Mouse (Mus musculus) hindbrain, embryonic 13.5 days (tissue): Measurements from ENCODE around the gene Calhm2. TPM values are rescaled to one million over a fixed set of nuclear protein-coding genes. Genes with fewer than 3 reads are reported as not detected.
A peak's percentile ranks its signal among the peaks of the same experiment; 100 is the strongest.

Experiments
- ATAC-seq: fragments of 200-750 bp; cut with Nextera tagmentation; 2 replicates; pipeline ENCODE4 v1.8.0; 2017; ENCODE audit warnings: moderate TSS enrichment; ENCODE audit not compliant: low FRiP score
- H3K27ac ChIP-seq: fragments of 300-500 bp; sonication (generic); 2 replicates; pipeline ENCODE4 v1.5.1; 2015; ENCODE audit warnings: inconsistent platforms, mild to moderate bottlenecking, moderate library complexity
- H3K27me3 ChIP-seq: fragments of 300-500 bp; sonication (generic); 2 replicates; pipeline ENCODE4 v1.6.1; 2015; ENCODE audit warnings: mild to moderate bottlenecking, inconsistent platforms
- H3K36me3 ChIP-seq: fragments of 300-500 bp; sonication (generic); 2 replicates; pipeline ENCODE4 v1.6.1; 2015; ENCODE audit warnings: mild to moderate bottlenecking, inconsistent platforms
- H3K4me1 ChIP-seq: fragments of 300-500 bp; sonication (generic); replicated peaks from 2 replicates; pipeline ENCODE4 v1.6.1; 2015; ENCODE audit warnings: inconsistent platforms
- H3K4me2 ChIP-seq: fragments of 300-500 bp; sonication (generic); 2 replicates; pipeline ENCODE4 v1.6.1; 2015; ENCODE audit warnings: inconsistent platforms, mild to moderate bottlenecking, moderate library complexity
- H3K4me3 ChIP-seq: fragments of 300-500 bp; sonication (generic); 2 replicates; pipeline ENCODE4 v1.5.1; 2015; ENCODE audit warnings: mild to moderate bottlenecking, inconsistent platforms
- H3K9ac ChIP-seq: fragments of 300-500 bp; sonication (generic); 2 replicates; pipeline ENCODE4 v1.6.1; 2015; ENCODE audit warnings: mild to moderate bottlenecking, inconsistent platforms
- H3K9me3 ChIP-seq: fragments of 300-500 bp; sonication (generic); 2 replicates; pipeline ENCODE4 v1.6.1; 2016; ENCODE audit warnings: inconsistent platforms
- WGBS: fragments of 180-500 bp; shearing (Covaris S2); methylation state at CpG from one replicate; pipeline ENCODE4 v1.1.7; 2015; 5-methylcytosine and 5-hydroxymethylcytosine counted together
- polyA plus RNA-seq: library from polyadenylated mRNA; unstranded; fragments of >200 nt; fragmentation: Nextera tagmentation; extraction: Ambion mirVana; gene quantifications from 2 replicates; pipeline ENCODE4 v1.2.1, GENCODE M21; 2015

The Calhm2 gene
- 1.3 and 1.6 TPM in 2 replicates for polyA plus RNA-seq

GRCm38 (mm10) chr19:47137771-47138421, at the start of gene Calhm2:
Gene Calhm2, minus strand, starts transcription at chr19:47138294.
- no peaks in the 10 kb centered on the region for H3K9me3 ChIP-seq
- peak; percentile 39; the same call in 1 of the 2 replicates for ATAC-seq
- no peak within 1 kb of the TSS; the same call in 1 of the 2 replicates for H3K27ac ChIP-seq
- 13% methylated on average over 28 of the region's 28 CpGs for WGBS
- peak within 1 kb of the TSS; percentile 68 for H3K9ac ChIP-seq
- H3K4me2 ChIP-seq: peak within 1 kb of the TSS; percentile 46
- H3K36me3 ChIP-seq: peaks cover 4% of the 10 kb centered on the region
- H3K4me1 ChIP-seq: peaks cover 23% of the 10 kb centered on the region
- H3K27me3 ChIP-seq: peaks cover 16% of the 10 kb centered on the region; the same call in 1 of the 2 replicates
- H3K4me3 ChIP-seq: peak within 1 kb of the TSS; percentile 23

DNA sequence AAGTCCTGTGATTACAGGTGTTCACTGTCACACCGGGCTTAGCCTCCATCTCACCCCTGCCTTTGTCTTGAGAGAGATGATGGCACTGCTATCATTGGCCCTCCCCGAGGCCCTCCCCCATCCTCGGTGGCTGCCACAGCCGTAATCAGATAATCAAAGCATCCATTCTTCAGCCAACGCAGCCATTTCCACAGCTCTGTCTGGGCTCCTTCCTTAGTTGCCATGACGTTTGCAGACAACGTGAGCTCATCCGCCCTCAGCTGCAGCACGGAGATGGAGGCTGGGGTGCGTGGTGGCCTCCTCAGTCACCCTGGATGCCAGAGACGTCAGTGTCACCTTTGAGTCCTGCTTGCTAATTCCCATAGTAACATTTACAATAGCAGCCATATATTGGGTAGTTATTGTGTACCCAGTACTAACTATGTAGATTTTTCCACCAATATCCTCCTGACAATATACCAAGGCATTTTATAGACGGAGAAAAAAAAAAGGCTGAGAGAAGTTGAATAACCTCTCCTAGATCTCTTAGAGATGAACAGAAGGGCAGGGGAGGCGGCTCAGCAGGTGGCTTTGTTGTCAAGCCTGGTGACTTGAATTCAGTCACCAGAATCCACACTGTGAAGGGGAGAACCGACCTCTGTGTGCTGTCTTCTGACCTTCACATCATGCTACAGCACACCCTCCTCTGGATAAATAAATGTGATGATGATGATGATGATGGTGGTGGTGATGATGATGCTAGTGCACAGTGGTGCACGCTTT, 48.6 kb upstream of the Calhm2 start:
- no peak for ATAC-seq
- H3K27ac ChIP-seq: no peak overlapping the region
- no peak overlapping the region for H3K4me2 ChIP-seq
- no peak overlapping the region for H3K4me3 ChIP-seq
- peaks cover 6% of the 10 kb centered on the region for H3K27me3 ChIP-seq
- H3K4me1 ChIP-seq: peaks cover 25% of the 10 kb centered on the region
- H3K9ac ChIP-seq: no peak overlapping the region
- H3K36me3 ChIP-seq: no peaks in the 10 kb centered on the region
- peaks cover 6% of the 10 kb centered on the region for H3K9me3 ChIP-seq
- WGBS: 43% methylated on average over 15 of the region's 15 CpGs

GRCm38 (mm10) chr19:47184736-47185135, 46.6 kb upstream of the Calhm2 start:
- ATAC-seq: no peak
- peaks cover 6% of the 10 kb centered on the region for H3K9me3 ChIP-seq
- H3K4me1 ChIP-seq: peaks cover 33% of the 10 kb centered on the region
- 67% methylated on average over 4 of the region's 4 CpGs for WGBS
- no peaks in the 10 kb centered on the region for H3K36me3 ChIP-seq
- H3K27me3 ChIP-seq: peaks cover 23% of the 10 kb centered on the region
- no peak overlapping the region for H3K4me2 ChIP-seq
- no peak overlapping the region for H3K27ac ChIP-seq
- H3K4me3 ChIP-seq: no peak overlapping the region
- no peak overlapping the region for H3K9ac ChIP-seq

- H3K9ac ChIP-seq: no peak overlapping the region
- no peak overlapping the region for H3K4me3 ChIP-seq
- H3K9me3 ChIP-seq: peaks cover 6% of the 10 kb centered on the region
- peaks cover 37% of the 10 kb centered on the region for H3K4me1 ChIP-seq
- WGBS: 68% methylated on average over 8 of the region's 8 CpGs
- H3K27me3 ChIP-seq: peaks cover 25% of the 10 kb centered on the region
- ATAC-seq: no peak
- H3K4me2 ChIP-seq: no peak overlapping the region
- no peak overlapping the region for H3K27ac ChIP-seq
- H3K36me3 ChIP-seq: no peaks in the 10 kb centered on the region
Measured at GRCm38 (mm10) chr19:47184221-47184620, 46.1 kb upstream of the Calhm2 start.

DNA sequence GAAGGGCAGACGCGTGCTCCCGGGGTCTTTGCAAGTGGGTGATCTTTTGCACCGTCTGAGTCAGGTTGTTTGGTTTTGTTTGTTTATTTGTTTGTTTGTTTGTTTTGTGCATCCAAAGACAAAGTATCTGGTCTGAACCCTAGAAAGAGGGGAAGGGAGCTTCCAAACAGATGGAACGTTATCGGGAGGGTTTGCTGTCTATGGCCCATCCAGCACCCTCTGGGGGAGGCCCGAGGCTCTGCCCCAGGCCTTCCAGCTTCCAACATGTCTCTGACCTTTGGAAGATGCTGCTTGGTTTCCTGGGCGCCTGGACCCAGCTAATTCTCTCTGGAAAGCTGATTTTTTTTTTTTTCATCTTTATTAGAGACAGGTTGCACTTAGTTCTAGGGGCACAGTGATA, 41.9 kb upstream of the Calhm2 start:
- Histone ChIP-seq H3K27me3 (peaks cover 43% of the 10 kb centered on the region), H3K9me3 (peaks cover 6% of the 10 kb centered on the region), H3K27ac (no peak overlapping the region), H3K36me3 (no peaks in the 10 kb centered on the region), H3K9ac (peak overlapping the region; percentile 85; the same call in 1 of the 2 replicates), H3K4me1 (peaks cover 28% of the 10 kb centered on the region), H3K4me3 (peak overlapping the region; percentile 74), H3K4me2 (peak overlapping the region; percentile 94)
- 6% methylated on average over 8 of the region's 8 CpGs for WGBS
- no peak for ATAC-seq

DNA sequence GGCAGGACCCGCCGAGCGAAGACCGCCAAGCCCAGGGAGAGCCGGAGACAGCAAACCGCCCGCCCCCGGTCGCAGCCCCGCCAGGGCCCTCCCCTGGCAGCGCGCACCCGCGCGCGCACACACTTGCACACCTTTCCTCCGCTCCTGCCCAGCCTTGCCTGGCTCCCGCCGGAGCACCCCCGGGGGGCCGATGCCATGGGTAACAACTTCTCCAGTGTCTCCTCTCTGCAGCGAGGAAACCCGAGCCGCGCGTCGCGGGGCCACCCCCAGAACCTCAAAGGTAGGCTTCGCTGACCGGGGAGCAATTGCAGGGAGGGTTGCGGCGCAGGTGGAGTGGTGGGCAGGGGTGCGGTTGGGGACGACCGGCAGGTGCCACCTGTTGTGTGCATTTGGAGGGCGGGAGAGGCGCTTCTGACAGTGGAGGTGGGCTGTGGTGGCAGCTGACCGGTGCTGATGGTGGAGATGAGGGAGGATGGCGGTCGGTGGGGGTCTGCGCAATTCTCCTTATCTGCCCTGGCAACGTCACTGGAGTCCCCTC, 41.2 kb upstream of the Calhm2 start:
- H3K36me3 ChIP-seq: no peaks in the 10 kb centered on the region
- peak; percentile 18 for ATAC-seq
- H3K4me2 ChIP-seq: peak overlapping the region; percentile 94
- peak overlapping the region; percentile 74 for H3K4me3 ChIP-seq
- H3K4me1 ChIP-seq: peaks cover 25% of the 10 kb centered on the region
- WGBS: 1% methylated on average over 38 of the region's 42 CpGs
- H3K27me3 ChIP-seq: peaks cover 43% of the 10 kb centered on the region
- H3K27ac ChIP-seq: peak overlapping the region; percentile 77
- peak overlapping the region; percentile 85 for H3K9ac ChIP-seq
- H3K9me3 ChIP-seq: peaks cover 6% of the 10 kb centered on the region

GRCm38 (mm10) chr19:47178431-47179271, 40.6 kb upstream of the Calhm2 start, which contains the start of gene Neurl1a:
Gene Neurl1a, plus strand, starts transcription at chr19:47178820.
- H3K9ac ChIP-seq: peak within 1 kb of the TSS; percentile 85
- ATAC-seq: peak; percentile 69
- H3K4me2 ChIP-seq: peak within 1 kb of the TSS; percentile 94
- under 1% methylated on average over 73 of the region's 98 CpGs for WGBS
- H3K27me3 ChIP-seq: peaks cover 43% of the 10 kb centered on the region
- H3K4me1 ChIP-seq: peaks cover 19% of the 10 kb centered on the region
- peak within 1 kb of the TSS; percentile 74 for H3K4me3 ChIP-seq
- peak within 1 kb of the TSS; percentile 77 for H3K27ac ChIP-seq
- peaks cover 6% of the 10 kb centered on the region for H3K9me3 ChIP-seq
- H3K36me3 ChIP-seq: no peaks in the 10 kb centered on the region

DNA sequence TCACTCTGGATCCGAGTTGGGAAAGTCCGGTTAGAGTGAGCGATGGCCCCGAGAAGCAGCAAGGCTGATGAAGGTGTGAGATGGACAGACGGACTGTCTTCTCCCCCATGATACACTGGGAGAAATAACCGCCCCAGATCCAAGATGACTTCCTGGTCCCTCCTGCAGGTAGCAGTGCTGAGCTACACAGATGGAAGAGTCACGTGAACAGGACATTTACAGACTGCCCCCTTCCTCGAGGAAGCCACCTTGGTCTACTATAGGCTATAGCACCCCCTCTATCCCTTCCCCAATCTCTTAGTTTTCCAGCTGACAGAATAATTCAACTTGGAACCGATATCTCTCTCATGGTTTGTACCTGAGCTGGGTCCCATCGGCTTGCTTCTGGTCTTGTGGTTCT, 39.9 kb upstream of the Calhm2 start:
- Histone ChIP-seq H3K27me3 (peaks cover 43% of the 10 kb centered on the region), H3K27ac (no peak overlapping the region), H3K4me1 (peaks cover 19% of the 10 kb centered on the region), H3K9me3 (peaks cover 6% of the 10 kb centered on the region), H3K4me2 (peak overlapping the region; percentile 94), H3K4me3 (peak overlapping the region; percentile 74), H3K9ac (no peak overlapping the region; the same call in 1 of the 2 replicates), H3K36me3 (no peaks in the 10 kb centered on the region)
- 0 out of 2 replicates have a peak, but pooled peaks have one; percentile 7 for ATAC-seq
- WGBS: 22% methylated on average over 10 of the region's 10 CpGs

GRCm38 (mm10) chr19:47176916-47177505, 38.9 kb upstream of the Calhm2 start:
- Histone ChIP-seq H3K36me3 (no peaks in the 10 kb centered on the region), H3K9me3 (peaks cover 2% of the 10 kb centered on the region), H3K4me1 (peaks cover 19% of the 10 kb centered on the region), H3K27me3 (peaks cover 40% of the 10 kb centered on the region), H3K9ac (no peak overlapping the region), H3K27ac (no peak overlapping the region), H3K4me2 (no peak overlapping the region), H3K4me3 (no peak overlapping the region)
- WGBS: 71% methylated on average over 2 of the region's 2 CpGs
- no peak for ATAC-seq

DNA sequence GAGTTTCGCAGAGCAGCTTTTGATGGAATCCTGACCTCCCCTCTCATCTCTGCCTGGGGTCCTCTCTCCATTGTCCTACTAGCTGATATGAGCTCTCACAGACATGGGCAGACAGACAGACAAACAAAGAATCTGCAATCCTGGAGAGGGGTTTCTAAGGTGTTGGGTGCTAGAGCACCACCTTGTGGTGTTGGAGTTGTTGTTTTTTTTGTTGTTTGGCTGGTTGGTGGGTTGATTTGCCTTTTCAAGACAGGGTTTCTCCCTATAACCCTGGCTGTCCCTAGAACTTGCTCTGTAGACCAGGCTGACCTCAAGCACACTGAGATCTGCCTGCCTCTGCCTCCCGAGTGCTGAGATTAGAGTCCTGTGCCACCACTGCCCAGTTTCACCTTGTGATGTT, 37.4 kb upstream of the Calhm2 start:
- WGBS: 69% methylated on average over 2 of the region's 2 CpGs
- Histone ChIP-seq H3K27ac (no peak overlapping the region), H3K27me3 (peaks cover 26% of the 10 kb centered on the region)

GRCm38 (mm10) chr19:47174515-47174914, 36.4 kb upstream of the Calhm2 start:
- 55% methylated on average over 3 of the region's 3 CpGs for WGBS
- peaks cover 9% of the 10 kb centered on the region for H3K4me1 ChIP-seq
- H3K4me2 ChIP-seq: no peak overlapping the region
- H3K27me3 ChIP-seq: peaks cover 18% of the 10 kb centered on the region
- H3K27ac ChIP-seq: no peak overlapping the region
- no peaks in the 10 kb centered on the region for H3K9me3 ChIP-seq
- no peak overlapping the region for H3K4me3 ChIP-seq
- H3K9ac ChIP-seq: no peak overlapping the region
- no peaks in the 10 kb centered on the region for H3K36me3 ChIP-seq
- ATAC-seq: no peak

More for the DNA sequence above, 37.4 kb upstream of the Calhm2 start:
- H3K4me1 ChIP-seq: peaks cover 18% of the 10 kb centered on the region
- no peaks in the 10 kb centered on the region for H3K9me3 ChIP-seq
- no peak for ATAC-seq
- H3K4me3 ChIP-seq: no peak overlapping the region
- no peak overlapping the region for H3K9ac ChIP-seq
- H3K36me3 ChIP-seq: no peaks in the 10 kb centered on the region
- H3K4me2 ChIP-seq: no peak overlapping the region
